Mouse (Mus musculus) small intestine, adult 2 months (tissue): Measurements from ENCODE around the gene Eid1.

Experiments used
- CTCF ChIP-seq: fragments of 200-500 bp; IDR thresholded peaks from 2 replicates; pipeline ENCODE4 v1.5.1; 2012; ENCODE audit warnings: low read depth, mild to moderate bottlenecking, control low read depth, inconsistent platforms, low read length, moderate library complexity, mixed read lengths; ENCODE audit not compliant: insufficient replicate concordance, insufficient read length; ENCODE audit errors: extremely low read depth
- POLR2A ChIP-seq: fragments of 200-500 bp; IDR thresholded peaks from 2 replicates; pipeline ENCODE4 v1.6.1; 2012; ENCODE audit warnings: low read depth, mild to moderate bottlenecking, control low read depth, inconsistent platforms, low read length, moderate library complexity

DNA sequence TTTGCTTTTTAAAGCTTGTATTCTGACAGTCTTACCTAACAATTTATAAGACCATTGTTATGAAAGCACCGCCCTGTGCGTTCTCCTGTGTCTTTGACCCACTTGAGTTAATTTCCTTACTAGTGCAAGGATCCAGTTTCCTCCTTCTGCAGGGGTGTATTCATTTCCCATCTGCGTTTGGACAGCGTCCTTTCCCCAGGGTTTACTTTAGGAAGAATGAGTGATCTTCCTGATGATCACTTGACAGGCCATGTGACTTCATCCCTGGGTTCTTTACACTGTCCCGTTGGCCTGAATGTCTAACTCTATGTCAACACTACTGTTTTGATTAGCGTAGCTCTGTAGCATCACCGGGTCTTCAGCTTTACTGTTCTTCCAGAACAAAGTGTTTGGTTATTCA, 35.6 kb upstream of the Eid1 start:
- TF ChIP-seq CTCF (no peak), POLR2A (no peak)
